Mouse (Mus musculus) megakaryocyte, embryonic 14.5 days (primary cell): ENCODE results near the gene Zfp768.
"Not testable (repeated sequence)": the region's sequence is repeated elsewhere in the genome, so short reads cannot be mapped to it uniquely, and the experiment has no call there.

Experiments used
- FLI1 ChIP-seq: IDR thresholded peaks from 2 replicates; pipeline ENCODE4 v1.6.1; 2012; ENCODE audit warnings: low read length, inconsistent platforms, mixed read lengths
- GATA1 ChIP-seq: IDR thresholded peaks from 3 replicates; pipeline ENCODE4 v1.6.1; 2012; ENCODE audit warnings: mixed read lengths, low read length, inconsistent platforms, borderline replicate concordance

- TF ChIP-seq GATA1, FLI1: not testable (repeated sequence)
Measured at GRCm38 (mm10) chr7:127362418-127362817, 17.0 kb upstream of the Zfp768 start.
